Mouse (Mus musculus) cerebellum, postnatal 25 days (tissue): ENCODE results near the gene Rab3d.
"Not testable (repeated sequence)": the region's sequence is repeated elsewhere in the genome, so short reads cannot be mapped to it uniquely, and the experiment has no call there.

Experiments used
- DNase-seq, 2 experiments: peaks; one replicate each; pipeline ENCODE4 v3.0.0; 2021; ENCODE audit warnings: mixed read lengths in 2 of 2

Gene Rab3d

DNA sequence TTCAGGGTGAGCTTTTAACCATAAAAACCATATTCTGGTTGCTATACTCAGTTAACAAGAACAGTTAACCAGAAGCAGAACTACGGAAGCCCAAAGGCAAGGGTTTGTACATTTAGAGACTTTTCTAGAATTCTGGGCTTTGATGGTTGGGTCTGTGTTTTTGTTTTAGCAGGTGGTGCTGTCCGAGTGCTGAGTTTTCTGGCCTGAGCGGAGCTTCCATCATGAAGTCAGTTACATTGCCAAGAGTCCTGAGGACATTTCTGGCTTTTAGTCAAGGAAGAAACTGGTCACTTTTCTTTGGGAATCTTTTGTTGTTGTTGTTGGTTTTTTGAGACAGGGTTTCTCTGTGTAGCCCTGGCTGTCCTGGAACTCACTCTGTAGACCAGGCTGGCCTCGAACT, 14.0 kb downstream of the Rab3d start:
- DNase-seq = no peak

DNA sequence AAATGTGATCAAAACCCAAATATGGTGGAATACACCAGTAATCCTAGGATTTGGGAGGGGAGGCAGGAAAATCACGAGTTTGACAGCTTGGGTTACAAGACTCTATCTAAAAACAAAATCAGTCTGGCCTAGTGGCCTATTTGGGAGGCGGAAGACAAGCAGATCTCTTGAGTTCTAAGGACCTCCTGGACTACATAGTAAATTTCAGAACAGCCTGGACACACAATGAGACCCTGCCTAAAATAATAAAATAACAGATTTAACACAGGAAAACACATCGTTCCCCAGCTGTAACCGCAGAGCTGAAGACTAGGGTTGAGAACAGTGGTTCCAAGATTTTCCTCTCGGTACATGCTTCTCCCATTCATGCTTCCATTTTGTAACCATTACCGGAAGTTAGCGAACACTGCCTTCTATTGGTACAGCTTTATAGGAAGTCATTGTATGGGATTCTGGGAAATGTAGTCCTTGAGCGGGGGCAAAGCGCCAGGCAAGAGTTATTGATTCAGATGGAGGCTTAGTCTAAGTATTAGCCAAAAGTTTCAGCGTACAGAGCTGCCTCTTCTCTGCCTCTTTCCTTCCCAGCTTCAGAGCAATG, 16.7 kb downstream of the Rab3d start:
- peak; percentile 71 to 82 for DNase-seq

DNA sequence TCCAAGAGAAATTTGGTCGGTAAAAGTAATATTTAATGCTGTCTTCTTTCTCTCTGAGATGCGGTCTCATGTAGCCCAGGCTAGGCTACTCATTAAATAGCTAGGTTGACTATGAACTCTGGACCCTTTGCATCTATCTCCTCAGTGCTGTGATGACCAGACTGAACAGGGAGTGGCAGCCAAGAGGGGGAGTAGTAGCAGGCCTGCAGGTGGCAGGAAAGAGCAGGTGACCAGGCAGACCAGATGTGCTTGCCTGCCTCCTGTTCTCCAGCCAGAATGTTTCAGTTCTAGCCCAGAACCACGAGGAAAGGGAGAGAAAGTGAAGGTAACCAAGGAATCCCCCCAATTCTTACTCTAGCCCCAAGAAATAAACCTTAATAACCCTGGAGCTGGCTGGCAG, 28.8 kb downstream of the Rab3d start:
- DNase-seq = no peak

DNA sequence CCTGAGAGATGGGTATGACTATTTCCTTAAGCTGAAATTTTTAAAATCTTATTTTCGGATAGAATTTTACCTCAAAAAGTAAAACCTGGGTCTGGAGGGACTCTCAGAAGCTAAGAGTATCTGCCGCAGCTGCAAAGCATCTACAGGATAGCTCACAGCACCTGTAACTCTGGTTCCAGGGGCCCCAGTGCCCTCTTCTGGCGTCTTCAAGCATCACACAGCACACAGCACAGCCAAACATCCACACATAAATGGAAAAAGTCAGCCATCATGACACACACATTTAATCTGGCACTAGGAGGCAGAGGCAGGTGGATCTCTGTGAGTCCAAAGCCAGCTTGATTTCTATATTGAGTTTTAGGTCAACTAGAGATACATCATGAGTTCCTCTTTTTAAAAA, 41.4 kb downstream of the Rab3d start:
- DNase-seq = no peak

DNA sequence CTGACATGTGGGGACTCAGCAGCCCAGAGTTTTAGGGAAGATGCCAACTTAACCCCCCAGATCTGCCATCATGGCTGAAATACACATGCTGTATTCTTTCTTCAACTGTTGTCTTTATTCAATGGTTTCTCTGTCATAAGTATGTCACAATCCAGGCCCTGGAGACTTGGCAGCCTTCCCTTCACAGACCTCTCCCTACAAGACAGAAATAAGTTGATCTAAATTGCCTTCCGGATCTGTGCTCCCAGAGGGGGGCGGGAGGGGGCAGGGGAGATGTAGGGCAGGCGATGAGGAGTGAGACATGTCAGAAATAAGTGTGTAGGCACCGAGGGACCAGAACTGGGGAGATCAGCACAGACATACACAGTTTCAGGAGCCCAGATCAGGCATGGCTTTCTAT, 45.8 kb downstream of the Rab3d start:
- DNase-seq = peak in 1 of 2 experiments; percentile 41

DNA sequence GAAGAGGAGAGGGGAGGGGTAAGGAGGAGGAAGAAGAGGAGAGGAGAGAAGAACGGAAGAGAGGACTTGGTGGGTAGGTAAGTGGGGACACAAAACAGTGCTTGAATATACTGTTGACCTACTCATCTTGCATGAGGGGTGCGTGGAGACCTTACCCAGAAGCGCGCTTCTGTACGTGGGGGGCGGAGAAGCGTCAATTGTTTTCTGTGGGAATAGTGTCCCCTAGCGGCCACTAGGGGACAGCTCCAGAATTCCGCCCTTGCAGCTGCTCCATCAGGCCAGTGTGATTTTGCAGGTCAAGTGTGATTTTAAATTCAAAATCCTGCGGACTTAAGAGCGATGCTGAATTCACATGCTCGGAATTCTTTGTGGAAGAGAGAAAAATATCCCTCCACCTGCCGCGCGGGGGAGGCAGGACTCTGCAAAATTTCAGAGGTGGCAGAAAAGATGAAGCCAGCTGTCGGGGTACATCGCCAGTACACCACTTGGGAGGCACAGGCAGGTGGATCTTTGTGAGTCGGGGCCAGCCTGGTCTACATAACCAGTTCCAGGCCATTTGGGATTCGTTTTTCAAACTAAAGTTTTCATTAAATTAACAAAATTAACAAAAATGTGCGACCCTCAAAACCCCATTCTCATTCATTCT, 47.0 kb downstream of the Rab3d start:
- DNase-seq = peak; percentile 64 to 74

DNA sequence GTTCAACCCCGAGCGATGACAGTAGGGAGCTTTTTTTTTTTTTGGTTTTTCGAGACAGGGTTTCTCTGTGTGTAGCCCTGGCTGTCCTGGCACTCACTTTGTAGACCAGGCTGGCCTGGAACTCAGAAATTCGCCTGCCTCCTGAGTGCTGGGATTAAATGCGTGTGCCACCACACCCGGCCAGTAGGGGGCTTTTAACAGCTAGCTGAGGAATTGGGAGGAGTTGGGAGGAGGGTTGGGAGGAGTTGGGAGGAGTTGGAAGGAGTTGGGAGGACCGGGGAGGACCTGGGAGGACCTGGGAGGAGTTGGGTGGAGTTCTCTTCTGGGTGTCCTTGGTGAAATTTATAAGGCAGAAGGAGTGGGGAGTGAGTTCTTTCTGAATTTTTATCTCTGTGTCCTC, 48.7 kb downstream of the Rab3d start:
- DNase-seq = peak; percentile 47 to 74

DNA sequence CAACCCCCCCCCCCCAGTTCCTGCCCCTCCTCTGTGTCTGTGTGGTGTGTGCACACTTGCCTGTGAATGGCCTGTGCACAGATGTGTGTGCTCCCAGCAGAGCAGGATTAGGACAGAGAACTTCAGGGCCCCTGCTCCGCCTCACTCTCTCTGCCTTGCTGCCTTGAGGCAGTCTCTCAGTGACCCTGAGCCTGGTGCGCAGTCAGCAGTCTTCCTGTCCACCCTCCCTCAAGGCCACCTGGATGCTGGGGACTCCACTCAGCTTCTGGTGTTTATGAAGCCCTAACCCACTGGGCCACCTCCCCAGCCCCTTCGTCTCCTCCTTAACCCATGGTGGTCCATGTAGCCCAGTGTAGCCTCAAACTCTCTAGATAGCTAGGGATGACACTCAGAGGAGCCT, 50.3 kb downstream of the Rab3d start:
- no peak for DNase-seq

DNA sequence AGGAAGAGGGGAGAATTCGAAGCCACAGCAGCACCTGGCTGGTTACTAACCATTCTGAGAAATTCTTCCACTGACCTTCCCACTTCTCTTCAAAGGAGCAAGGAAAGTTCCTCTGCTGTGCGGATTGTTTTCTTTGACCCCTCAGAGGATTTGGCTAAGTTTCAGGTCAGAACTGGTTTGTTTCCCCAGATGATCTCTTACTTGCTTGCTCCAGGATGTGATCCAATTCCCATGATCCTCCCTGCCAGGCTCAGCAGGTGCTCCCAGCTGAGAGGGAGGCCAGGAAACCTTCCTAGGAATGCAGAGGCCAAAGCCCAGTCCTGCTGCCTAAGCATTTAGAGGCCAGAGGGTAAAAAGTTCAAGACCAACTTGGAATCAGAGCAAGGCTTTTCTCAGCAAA, 51.4 kb downstream of the Rab3d start:
- peak in 1 of 2 experiments; percentile 27 for DNase-seq

DNA sequence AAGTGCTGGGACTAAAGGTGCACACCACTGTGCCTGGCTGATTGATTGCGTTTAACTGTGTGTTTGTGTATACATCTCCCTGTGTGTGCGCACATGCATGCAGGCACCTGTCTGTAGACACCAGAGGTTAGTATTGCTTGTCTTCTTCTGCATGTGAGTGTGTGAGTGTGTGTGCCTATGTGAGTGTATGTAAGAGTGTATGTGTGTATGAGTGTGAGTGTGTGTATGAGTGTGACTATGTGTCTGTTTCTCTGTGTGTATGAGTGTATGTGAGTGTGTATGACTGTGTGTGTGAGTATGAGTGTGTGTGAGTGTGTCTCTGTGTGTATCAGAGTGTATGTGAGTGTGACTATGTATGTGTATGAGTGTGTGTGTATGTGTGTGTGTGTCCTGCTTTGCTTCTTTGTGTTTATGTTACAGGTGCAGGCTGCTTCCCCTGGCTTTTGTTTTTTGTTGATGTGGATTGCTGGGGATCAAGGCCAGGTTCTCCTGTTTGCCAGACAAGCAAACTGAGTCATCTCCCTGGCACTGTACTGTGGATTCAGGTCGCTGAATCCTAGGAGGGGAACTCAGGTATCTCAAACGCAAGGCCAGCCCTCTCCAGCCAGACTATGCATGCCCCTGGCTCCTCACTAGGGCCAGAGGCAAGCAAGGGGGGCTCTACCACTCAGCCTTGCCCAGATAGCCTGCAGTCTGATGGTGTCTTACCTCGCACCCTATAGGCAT, 52.2 kb downstream of the Rab3d start:
- no peak for DNase-seq

DNA sequence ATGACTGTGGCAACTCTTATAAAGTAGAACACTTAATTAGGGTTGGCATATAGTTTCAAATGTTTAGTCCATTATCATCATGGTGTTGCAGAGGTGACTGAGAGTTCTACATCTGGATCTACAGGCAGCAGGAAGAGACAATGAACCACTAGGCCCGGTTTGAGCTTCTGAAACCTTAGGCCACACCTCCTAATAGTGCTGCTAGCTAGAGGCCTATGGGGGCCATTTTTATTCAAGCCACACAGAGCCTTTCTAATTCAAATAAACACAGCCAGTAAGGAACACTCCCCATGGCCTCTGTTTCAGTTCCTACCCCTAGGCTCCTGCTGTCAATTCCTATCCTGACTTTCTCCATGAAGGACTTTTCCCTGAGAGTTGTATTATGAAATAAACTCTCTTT, 55.8 kb downstream of the Rab3d start:
- no peak for DNase-seq

DNA sequence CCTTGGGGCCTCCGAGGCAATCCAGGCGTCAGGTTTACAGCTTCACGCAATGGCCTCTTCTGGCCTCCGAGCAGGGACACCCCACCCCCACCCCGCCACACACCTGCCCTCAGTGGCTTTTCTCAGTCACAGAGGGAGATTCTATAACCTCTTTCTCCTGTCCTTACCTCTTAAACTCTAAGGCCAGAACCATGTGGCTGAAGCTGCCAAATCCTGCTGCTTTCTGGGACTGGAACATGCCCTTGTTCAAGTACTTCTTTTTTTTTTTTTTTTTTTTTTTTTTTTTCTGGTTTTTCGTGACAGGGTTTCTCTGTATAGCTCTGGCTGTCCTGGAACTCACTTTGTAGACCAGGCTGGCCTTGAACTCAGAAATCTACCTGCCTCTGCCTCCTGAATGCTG, 57.6 kb downstream of the Rab3d start:
- not testable (repeated sequence) for DNase-seq

DNA sequence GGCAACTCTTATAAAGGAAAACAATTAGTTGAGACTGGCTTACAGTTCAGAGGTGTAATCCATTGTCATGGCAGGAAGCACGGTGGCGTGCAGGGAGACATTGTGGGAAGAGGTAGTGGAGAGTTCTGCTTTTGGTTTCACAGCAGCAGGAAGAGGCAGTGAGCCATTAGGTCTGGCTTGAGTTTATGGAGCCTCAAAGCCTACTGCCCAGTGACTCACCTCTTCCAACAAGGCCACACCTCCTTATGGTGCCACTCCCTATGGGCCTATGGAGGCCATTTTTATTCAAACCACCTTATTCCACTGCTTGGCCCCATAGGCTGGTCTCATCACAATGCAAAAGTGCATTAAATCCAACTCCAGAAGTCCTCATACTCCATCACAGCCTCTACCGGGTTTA, 58.4 kb downstream of the Rab3d start:
- DNase-seq = no peak

DNA sequence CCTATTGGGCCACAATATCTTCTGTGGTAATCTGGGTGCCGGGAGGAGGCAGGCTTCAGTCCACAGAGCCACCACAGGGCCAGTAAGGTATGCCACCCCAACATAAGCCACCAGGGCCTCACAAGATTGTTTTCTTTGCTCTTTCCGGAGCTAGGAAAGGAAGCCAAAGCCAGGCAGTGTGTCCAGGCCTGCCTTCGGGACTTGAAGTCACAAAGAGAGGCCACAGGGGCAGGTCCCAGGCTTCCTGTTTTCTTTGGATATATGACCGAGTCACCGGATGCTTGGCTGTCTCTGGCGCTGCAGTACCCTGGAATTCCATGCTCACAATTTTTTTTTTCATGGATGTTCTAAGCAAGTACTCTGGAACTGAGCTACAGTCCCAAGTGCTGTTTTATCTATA, 59.9 kb downstream of the Rab3d start:
- DNase-seq = no peak

DNA sequence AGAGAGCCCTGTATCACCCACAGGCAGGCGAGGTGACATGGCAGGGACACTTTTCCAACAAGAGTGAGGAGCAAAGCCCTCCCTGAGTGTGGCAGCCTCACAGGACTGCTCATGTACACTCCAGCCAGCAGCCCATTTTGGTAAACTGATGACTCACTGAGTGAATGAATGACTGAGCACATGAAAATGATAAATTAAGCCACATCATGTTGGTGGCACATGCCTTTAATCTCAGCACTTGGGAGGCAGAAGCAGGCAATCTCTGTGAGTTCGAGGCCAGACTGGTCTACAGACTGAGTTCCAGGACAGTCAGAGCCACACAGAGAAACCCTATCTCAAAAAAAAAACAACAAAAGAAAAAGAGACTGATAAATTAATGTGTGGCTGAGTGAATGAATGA, 60.5 kb downstream of the Rab3d start:
- no peak for DNase-seq
